Mouse (Mus musculus) heart, adult 2 months (tissue): ENCODE measurements around the gene Rnf41.

Experiments used
- CTCF ChIP-seq: fragments of 200-600 bp; IDR thresholded peaks from 2 replicates; pipeline ENCODE4 v1.8.1; 2022; ENCODE audit warnings: antibody characterized with exemption, mild to moderate bottlenecking, moderate library complexity
- EP300 ChIP-seq: fragments of 200-500 bp; IDR thresholded peaks from 2 replicates; pipeline ENCODE4 v1.6.1; 2011; ENCODE audit warnings: low read depth, low read length, control low read depth; ENCODE audit not compliant: insufficient read depth
- POLR2A ChIP-seq: fragments of 200-500 bp; IDR thresholded peaks from 2 replicates; pipeline ENCODE4 v1.6.1; 2011; ENCODE audit warnings: mild to moderate bottlenecking, low read depth, low read length, control low read depth; ENCODE audit not compliant: insufficient read depth

DNA sequence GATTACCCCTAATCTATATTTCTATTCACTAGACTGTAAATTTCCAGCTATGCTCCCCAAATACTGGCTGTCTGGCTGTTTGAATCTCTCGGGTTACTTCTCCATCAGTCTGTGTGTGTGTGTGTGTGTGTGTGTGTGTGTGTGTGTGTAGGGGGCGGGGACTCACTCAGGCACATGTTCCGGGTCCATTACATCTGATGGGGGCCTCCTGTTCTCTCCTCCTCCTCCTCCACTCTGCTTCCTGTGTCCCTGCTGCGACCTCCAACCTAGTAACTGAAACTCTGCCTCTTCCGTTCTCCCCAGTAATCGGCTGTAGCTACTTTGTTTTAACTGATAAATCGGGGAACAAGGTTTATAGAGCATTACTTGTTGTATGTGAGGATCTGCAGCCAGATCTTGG lies 13.1 kb downstream of the Rnf41 start:
- TF ChIP-seq CTCF (no peak), POLR2A (no peak), EP300 (no peak)
